Mouse (Mus musculus) olfactory bulb, adult 2 months (tissue): ENCODE results near the gene Pdcl. TPM values are rescaled to one million over a fixed set of nuclear protein-coding genes. Genes with fewer than 3 reads are reported as not detected.
A peak's percentile ranks its signal among the peaks of the same experiment; 100 is the strongest.

ENCODE experiments used
- H3K27ac ChIP-seq: fragments of 200-500 bp; 2 replicates; pipeline ENCODE4 v1.5.1; 2012; ENCODE audit warnings: low read depth, low read length; ENCODE audit not compliant: insufficient read depth
- H3K4me1 ChIP-seq: fragments of 200-500 bp; 2 replicates; pipeline ENCODE4 v1.6.1; 2012; ENCODE audit warnings: low read length; ENCODE audit not compliant: control insufficient read depth, insufficient read depth
- H3K4me3 ChIP-seq: fragments of 200-500 bp; 2 replicates; pipeline ENCODE4 v1.5.1; 2012; ENCODE audit warnings: mild to moderate bottlenecking, low read depth, low read length, moderate library complexity; ENCODE audit not compliant: insufficient read depth
- CTCF ChIP-seq: fragments of 200-500 bp; IDR thresholded peaks from 2 replicates; pipeline ENCODE4 v1.5.1; 2012; ENCODE audit warnings: low read depth, mild to moderate bottlenecking, low read length, moderate library complexity; ENCODE audit not compliant: insufficient read depth
- POLR2A ChIP-seq: fragments of 200-500 bp; IDR thresholded peaks from 2 replicates; pipeline ENCODE4 v1.6.1; 2012; ENCODE audit warnings: mild to moderate bottlenecking, low read depth, low read length, moderate library complexity; ENCODE audit not compliant: insufficient read depth
- WGBS: fragments of 180-500 bp; shearing (Covaris S2); methylation state at CpG from one replicate; pipeline ENCODE4 v1.1.7; 2018; 5-methylcytosine and 5-hydroxymethylcytosine counted together
- polyA plus RNA-seq: library from polyadenylated mRNA; stranded (reverse); fragments of >200 nt; gene quantifications from 2 replicates; pipeline ENCODE4 v1.2.4, GENCODE M21; 2012; ENCODE audit warnings: low replicate concordance; ENCODE audit not compliant: missing spikeins, insufficient read depth, insufficient read length

Pdcl gene
- not detected in 2 replicates for polyA plus RNA-seq

- Histone ChIP-seq H3K4me1 (peaks cover 3% of the 10 kb centered on the region; the same call in 1 of the 2 replicates), H3K4me3 (peak within 1 kb of the TSS; percentile 81), H3K27ac (peak within 1 kb of the TSS; percentile 85)
- no peak for TF ChIP-seq CTCF
- peak; percentile 21; the same call in 1 of the 2 replicates for TF ChIP-seq POLR2A
- WGBS, result under 1% methylated on average over 42 of the region's 42 CpGs
Measured at GRCm38 (mm10) chr2:37358633-37359540, at the start of gene Pdcl. Pdcl (minus strand) TSS chr2:37359332.

DNA sequence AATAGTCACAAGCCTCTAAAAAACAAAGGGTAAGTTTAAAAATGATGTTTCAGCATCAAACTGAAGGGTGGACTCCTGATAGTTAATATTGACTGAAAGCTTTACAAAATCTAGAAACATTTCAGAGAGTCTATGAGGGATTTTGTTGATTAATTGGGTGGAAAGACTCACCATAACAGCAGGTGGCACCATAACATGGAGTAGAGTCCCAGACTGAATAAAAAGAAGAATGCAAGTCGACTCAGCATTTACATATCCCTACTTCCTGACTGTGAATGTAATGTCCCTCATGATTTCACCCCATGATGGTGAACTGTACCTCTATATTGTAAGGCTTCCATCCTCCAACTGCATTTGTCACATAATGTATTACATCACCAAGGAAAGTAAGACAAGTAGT lies 36.4 kb upstream of the Pdcl start:
- H3K4me1 ChIP-seq, result no peaks in the 10 kb centered on the region
- H3K27ac ChIP-seq, result no peak overlapping the region
- no peak overlapping the region for H3K4me3 ChIP-seq
- TF ChIP-seq CTCF, result no peak
- no peak for TF ChIP-seq POLR2A
- 15% methylated on average over 1 of the region's 1 CpGs for WGBS

GRCm38 (mm10) chr2:37382921-37383320 lies 23.8 kb upstream of the Pdcl start:
- 94% methylated on average over 9 of the region's 9 CpGs for WGBS
- Histone ChIP-seq H3K4me1 (no peaks in the 10 kb centered on the region), H3K27ac (no peak overlapping the region), H3K4me3 (no peak overlapping the region)
- TF ChIP-seq CTCF (no peak), POLR2A (no peak)

DNA sequence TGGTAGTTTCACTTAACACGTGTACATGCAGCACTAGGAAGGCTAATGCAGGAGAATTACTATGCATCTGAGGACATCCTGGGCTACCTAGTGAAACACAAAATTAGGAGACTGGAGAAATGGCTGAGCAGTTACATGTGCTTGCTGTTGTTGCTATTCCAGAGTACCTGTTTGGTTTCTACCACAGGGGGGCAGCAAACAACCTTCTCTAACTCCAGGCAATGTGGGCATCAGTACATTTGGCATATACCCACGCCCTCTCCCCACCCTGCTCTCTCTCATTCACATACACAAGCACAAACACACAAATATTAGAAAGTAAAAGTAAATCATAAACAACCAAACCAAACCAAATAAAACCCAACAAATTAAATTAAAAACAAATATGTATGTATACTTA lies 21.1 kb upstream of the Pdcl start:
- Histone ChIP-seq H3K27ac (no peak overlapping the region), H3K4me1 (no peaks in the 10 kb centered on the region), H3K4me3 (no peak overlapping the region)
- TF ChIP-seq POLR2A, result no peak
- no peak for TF ChIP-seq CTCF
- 53% methylated on average over 2 of the region's 2 CpGs for WGBS

GRCm38 (mm10) chr2:37376018-37376417 lies 16.9 kb upstream of the Pdcl start:
- TF ChIP-seq CTCF (no peak), POLR2A (no peak)
- WGBS, result 86% methylated on average over 1 of the region's 1 CpGs
- no peak overlapping the region for H3K27ac ChIP-seq
- no peak overlapping the region for H3K4me3 ChIP-seq
- H3K4me1 ChIP-seq, result no peaks in the 10 kb centered on the region

GRCm38 (mm10) chr2:37370651-37371050 lies 11.5 kb upstream of the Pdcl start:
- no peak for TF ChIP-seq CTCF
- TF ChIP-seq POLR2A, result no peak
- no peaks in the 10 kb centered on the region for H3K4me1 ChIP-seq
- WGBS, result 87% methylated on average over 2 of the region's 2 CpGs
- H3K27ac ChIP-seq, result no peak overlapping the region
- no peak overlapping the region for H3K4me3 ChIP-seq

- no peak overlapping the region for H3K27ac ChIP-seq
- H3K4me1 ChIP-seq, result peaks cover 3% of the 10 kb centered on the region; the same call in 1 of the 2 replicates
- H3K4me3 ChIP-seq, result no peak overlapping the region
- WGBS, result 94% methylated on average over 2 of the region's 2 CpGs
- TF ChIP-seq POLR2A, result no peak
- no peak for TF ChIP-seq CTCF
Measured at GRCm38 (mm10) chr2:37359908-37360307, 776 bp upstream of the Pdcl start.

- Histone ChIP-seq H3K27ac (no peak overlapping the region), H3K4me3 (no peak overlapping the region), H3K4me1 (peaks cover 3% of the 10 kb centered on the region; the same call in 1 of the 2 replicates)
- TF ChIP-seq POLR2A (no peak), CTCF (no peak)
- 95% methylated on average over 5 of the region's 5 CpGs for WGBS
Measured at GRCm38 (mm10) chr2:37355571-37355970, 3.6 kb downstream of the Pdcl start.

- Histone ChIP-seq H3K27ac (no peak overlapping the region), H3K4me3 (no peak overlapping the region), H3K4me1 (no peaks in the 10 kb centered on the region)
- WGBS, result 84% methylated on average over 7 of the region's 7 CpGs
- no peak for TF ChIP-seq POLR2A
- TF ChIP-seq CTCF, result no peak
Measured at GRCm38 (mm10) chr2:37351671-37352070, 7.5 kb downstream of the Pdcl start.
